Mouse (Mus musculus): Measurements from ENCODE around the gene Cdc42bpg.

DNA sequence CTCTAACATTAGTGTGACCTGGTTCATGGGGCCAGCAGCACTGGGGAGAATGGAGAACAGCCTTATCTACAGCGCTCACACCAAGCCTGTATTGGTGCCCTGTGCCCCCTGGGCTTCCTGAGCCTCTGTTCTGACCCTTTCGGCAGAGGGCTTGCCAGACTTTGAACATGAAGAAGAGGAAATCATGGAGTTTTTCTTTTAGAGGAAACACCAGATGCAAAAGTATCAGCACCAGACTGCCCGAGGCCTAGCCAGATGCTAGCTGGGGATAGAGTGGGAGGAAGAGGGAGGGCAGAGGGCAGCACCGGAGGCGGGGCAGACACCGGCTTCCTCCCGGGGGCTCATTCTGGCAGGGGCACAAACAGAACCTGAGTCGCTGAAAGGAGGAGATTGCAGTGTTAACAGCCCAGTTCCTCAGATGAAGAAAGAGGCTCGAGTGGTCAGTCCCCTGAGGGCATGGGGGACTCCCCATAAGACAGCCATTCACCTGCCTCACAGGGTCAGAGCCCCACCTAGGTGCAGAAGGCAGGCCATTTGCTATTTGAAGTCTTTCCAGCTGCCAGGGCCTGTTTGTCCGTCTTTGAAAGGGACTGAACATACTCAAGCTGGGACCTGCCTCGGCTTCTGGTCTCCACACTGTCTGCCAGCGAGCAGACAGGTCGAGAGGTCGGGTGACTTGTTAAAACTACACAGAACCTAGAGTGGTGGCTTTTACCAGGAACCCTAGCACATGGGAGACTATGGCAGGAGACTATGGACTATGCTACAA is 43.1 kb downstream of the Cdc42bpg start:
- TF ChIP-seq TBP (conservative IDR thresholded peaks at IDR 0.05; ENCODE audit: low read depth, low read length) (no peak), POLR2A (IDR thresholded peaks at IDR 0.05; ENCODE audit: low read depth, low read length) (no peak), CTCF (conservative IDR thresholded peaks at IDR 0.05 in 1 of 2, IDR thresholded peaks at IDR 0.05 in 1 of 2; ENCODE audit: low read depth in 2 of 2, low read length in 2 of 2) (no peak), TCF12 (IDR thresholded peaks at IDR 0.05; ENCODE audit: low read depth, low read length) (no peak), NRF1 (IDR thresholded peaks at IDR 0.05; ENCODE audit: low read depth, low read length) (no peak), BHLHE40 (IDR thresholded peaks at IDR 0.05; ENCODE audit: low read depth, low read length) (no peak), ZNF384 (IDR thresholded peaks at IDR 0.05; ENCODE audit: low read depth, low read length) (no peak)
